Mouse (Mus musculus) kidney, postnatal 14 days (tissue): Measurements from ENCODE around the gene Stk38.
A peak's percentile ranks its signal among the peaks of the same experiment; 100 is the strongest.
"Not testable (repeated sequence)": the region's sequence is repeated elsewhere in the genome, so short reads cannot be mapped to it uniquely, and the experiment has no call there.

Experiments
- DNase-seq: peaks from one replicate; pipeline ENCODE4 v3.0.0; 2022; ENCODE audit warnings: mixed read lengths

The Stk38 gene

GRCm38 (mm10) chr17:29035506-29035905, 27.7 kb upstream of the Stk38 start:
- no peak for DNase-seq

DNA sequence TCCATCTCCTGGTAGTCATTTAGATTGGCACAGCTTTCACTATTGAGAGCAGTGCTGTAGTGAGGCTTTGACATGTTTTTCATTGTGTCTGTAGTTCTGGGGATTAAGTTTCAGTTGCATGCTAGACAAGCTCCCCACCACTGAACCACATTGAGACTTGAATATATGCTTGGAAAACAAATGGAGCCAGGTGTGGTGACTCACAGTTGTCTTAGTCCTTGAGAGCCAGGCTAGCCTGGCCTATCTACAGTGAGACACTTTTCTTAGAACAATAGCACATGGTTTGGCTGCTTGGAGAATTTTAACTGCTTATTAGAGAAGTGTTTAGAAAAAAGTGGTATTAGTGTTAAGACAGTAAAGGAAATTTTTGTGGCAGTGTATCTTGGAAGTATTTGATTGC, 26.5 kb upstream of the Stk38 start:
- DNase-seq: no peak

DNA sequence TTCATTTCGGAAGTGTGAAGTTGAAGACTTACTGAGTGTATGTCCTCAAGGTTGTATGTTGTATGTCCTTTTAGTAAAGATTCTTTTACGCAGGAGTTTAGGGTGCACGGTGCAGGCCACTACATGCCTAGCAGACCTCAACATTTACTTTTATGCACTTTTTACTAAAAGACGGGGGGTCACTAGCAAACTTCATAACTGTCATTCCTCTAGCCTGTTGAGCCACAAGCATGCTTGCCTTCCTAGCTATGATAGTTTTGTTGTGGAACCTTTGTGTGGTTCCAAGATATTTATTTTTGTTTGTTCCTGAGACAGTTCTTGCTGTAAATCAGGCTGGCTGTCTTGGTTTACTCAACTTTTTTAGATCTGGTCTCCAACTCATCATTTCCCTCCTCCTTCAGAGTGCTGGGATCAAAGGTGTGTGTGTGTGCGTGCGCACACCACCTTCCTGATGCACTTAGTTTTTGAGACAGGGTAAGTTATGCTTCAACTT, 25.8 kb upstream of the Stk38 start:
- DNase-seq: no peak

DNA sequence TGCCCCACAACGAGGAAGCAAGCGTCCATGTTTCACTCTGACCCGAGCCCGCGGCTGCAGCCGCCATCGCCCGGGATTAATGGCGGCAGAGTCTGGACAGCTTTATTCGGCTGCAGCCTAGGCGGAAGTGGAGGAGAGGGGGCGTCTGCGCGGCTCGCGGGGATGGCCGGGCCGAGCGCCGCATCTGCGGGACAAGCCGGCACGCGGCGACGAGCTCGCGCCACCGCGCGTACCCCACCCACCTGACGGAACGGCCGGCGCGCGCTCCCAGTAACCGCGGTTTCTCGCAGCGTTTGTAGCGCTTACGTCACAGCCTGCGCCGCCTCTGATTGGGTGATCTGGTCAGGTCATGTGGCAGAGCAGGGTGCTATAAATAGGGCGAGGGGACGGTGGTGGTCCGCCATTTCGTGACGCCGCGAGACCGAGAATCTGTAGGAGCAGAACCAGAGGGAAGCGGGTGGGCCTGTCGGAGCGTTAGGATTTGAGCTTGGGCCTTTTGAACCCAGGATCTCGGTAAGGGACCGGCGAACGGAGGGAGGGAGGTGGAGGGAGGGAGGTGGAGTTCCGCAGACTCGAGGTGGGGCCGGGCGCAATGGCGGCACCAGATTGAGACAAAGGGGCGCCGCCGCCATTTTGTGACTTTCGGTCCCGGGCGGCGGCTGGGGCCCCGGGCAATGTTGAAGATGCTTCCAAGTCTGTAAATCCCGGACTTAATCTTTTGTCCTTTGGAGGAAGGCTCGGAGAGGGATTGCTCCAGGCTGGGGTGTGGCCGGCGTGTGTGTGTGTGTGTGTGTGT, 24.7 kb upstream of the Stk38 start, which contains the start of gene Srsf3:
Gene Srsf3 (plus strand): TSS at position 355 of the 796 bp plus-strand sequence.
- peak; percentile 100 for DNase-seq

DNA sequence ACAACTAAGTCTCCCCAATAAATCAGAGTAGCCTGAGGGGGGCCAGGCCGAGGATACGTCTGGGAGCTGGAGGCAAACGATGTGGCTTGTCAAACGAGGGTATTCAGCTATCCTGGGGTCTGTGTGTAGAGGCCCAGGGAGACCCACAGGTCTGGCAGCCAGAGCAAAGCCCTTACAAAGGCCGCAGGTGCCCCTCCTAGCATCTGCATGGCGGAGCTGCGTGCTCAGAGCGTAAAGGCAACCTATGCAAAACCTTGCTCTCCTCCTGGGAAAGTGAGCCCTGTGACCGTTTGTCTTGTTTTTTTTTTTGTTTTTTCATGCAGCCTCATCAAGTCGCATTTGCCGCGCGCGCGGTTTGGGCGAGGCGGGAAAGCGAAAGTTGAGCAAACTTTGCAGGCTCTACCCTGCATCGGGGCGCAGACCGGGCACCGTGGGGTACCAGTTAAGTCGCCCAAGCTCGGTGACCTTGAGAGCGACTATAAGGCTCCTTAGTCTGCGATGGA, 24.0 kb upstream of the Stk38 start:
- peak; percentile 57 for DNase-seq

DNA sequence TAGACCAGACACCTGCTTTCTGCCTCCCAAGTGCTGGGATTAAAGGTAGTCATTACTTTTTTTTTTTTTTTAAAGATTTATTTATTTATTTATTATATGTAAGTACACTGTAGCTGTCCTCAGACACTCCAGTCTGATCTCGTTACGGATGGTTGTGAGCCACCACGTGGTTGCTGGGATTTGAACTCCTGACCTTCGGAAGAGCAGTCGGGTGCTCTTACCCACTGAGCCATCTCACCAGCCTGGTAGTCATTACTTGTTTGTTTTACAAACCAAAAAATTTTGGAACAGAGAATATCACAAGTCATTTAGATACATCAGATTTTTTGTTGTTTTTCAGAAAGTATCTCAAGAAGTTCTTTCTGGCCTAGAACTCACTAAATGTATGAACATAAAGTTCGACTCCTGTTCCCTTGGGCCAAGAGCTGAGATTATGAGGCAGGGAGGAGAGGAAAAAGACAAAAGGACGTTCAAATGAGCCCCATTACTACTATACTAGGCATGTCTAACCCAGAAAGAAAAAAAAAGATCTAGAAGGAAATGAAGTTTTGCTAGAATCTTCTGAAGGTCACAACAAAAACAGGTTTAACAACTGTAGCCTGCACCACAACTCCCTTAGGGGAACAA, 23.4 kb upstream of the Stk38 start:
- DNase-seq: not testable (repeated sequence)

- DNase-seq: no peak
Observed at GRCm38 (mm10) chr17:29030321-29031034, 22.7 kb upstream of the Stk38 start.

DNA sequence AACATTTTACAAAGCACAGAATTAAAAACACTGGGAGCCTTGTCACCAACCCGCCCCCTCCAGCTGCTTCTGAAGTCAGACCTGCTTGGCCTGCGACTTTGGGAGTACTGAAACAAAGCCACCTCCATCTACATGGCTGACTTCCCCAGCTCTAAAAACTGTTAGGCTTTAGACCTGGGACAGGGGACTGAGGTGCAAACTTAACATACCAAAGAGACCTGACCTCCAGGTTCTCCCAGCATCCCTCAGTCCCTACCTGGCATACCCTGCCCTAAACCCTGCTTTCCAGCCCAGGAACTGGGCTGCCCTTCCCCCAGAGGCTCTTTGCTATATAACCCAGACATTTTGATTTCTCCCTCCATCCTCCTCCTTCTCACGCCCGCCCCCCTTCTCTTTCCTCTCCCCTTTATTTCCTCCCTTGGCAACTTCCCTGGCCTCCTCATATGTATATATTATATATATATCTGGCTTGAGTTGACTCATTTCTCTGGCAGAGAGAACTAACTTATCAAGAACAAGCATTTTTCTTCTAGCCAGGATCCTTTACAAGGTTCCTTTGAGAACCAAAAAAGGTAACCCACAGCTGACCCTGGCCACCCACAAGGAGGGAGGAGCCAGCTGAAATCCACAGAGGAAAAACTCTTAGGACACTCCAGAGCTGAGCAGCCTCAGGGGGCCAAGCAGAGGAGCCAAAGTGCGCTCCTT, 19.0 kb upstream of the Stk38 start:
- no peak for DNase-seq

GRCm38 (mm10) chr17:29024896-29025565, 17.2 kb upstream of the Stk38 start:
- peak; percentile 61 for DNase-seq

- no peak for DNase-seq
Observed at GRCm38 (mm10) chr17:29024047-29024892, 16.5 kb upstream of the Stk38 start.

- no peak for DNase-seq
Observed at GRCm38 (mm10) chr17:29023346-29023745, 15.6 kb upstream of the Stk38 start.

GRCm38 (mm10) chr17:29022230-29022819, 14.5 kb upstream of the Stk38 start:
- DNase-seq: peak; percentile 30

GRCm38 (mm10) chr17:29020444-29020843, 12.6 kb upstream of the Stk38 start:
- peak; percentile 45 for DNase-seq

DNA sequence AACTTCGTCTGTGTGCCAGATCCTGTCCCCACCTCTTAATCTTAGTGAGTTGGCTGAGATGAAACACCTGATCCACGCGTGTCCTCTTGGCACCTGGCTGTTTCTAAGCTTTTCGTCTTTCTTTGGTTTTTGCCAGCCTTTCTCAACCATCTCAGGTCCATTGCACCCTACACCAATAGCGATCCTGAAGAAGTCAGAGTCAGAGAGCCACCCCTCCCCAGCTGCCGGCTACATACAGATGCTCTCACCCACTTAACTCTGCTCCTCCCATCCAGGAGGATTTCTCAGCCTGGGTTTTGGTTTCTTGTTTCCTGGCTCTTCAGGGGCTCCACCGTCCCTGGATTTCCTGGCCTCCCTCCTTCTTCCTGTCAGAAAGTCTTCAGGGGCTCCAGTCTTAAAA, 11.6 kb upstream of the Stk38 start:
- no peak for DNase-seq

DNA sequence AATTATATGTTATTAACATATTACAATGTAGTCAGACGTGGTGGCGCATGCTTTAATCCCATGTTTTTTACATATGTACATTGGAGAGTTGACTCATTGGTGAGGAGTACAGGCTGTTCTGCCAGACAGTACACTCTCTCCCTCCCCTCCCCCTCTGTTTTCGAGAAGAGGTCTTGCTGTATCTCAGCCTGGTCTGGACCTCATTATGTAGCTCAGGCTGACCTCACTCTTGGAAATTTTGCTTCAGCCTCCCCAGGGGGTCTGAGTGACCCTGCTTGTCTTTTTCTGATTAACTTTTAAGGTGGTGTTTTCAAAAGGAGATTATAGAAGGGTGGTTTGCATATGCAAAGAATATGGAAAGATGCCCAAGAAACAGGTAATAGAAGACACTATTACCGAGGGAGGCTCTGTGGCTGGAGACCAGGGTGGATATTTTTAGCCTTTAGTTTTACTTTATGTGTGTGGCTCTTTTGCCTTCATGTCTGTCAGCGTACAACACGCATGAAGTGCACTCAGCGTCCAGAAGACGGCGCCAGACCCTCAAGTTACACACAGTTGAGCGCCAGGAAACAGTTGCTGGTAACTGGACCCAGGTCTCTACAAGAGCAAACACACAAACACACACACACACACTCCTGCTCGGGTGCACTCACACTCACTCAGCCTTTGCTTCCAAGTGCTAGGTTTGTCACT, 10.6 kb upstream of the Stk38 start:
- no peak for DNase-seq

GRCm38 (mm10) chr17:29016705-29017104, 8.9 kb upstream of the Stk38 start:
- no peak for DNase-seq

GRCm38 (mm10) chr17:29015638-29016037, 7.8 kb upstream of the Stk38 start:
- DNase-seq: peak; percentile 51

DNA sequence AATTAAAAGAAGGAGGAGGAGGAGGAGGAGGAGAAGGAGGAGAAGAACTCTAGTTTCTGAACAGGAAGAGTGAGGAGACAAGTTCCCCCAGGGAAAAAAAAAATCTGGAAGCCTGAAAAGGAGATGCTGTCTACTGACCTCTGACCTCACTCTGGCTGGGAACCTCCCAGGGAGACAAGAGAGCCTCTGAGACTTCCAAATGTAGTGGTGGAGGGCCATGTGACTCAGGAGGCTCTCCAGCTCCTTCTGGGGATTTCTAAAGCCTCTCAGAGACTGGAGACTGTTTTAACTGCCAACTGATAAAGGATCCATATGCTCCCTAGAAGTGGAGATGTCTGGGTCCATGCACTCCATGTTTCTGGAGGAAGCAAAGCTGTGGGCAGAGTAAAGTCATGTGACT, 6.4 kb upstream of the Stk38 start:
- no peak for DNase-seq

DNA sequence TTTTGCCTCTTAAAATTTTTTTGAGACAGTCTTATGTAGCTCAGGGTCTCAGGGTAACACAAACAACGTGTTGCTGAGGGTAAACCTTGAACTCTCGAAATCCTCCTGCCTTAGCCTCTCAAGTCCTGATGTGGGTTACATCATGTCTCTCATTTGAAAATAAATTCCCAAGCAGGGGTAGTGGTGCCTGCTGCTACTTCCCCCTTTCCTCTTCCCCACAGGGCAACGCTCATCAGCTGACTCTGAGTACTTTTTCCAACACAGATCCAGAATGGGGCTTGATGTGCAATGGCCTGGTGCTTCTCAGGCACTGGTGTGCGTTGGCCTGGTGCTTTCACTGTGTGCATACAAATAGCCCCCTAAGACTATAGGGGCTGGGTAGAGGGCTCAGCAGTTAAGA, 1.4 kb upstream of the Stk38 start:
- no peak for DNase-seq

GRCm38 (mm10) chr17:29008326-29008650, 493 bp upstream of the Stk38 start:
- DNase-seq: no peak
